Mouse (Mus musculus): ENCODE measurements around the gene Plcb4.

Gene Plcb4

GRCm38 (mm10) chr2:135658486-135659390 lies at the start of gene Plcb4:
Gene Plcb4, plus strand, starts transcription at chr2:135659011.
- peak; percentile 76 for DNase-seq (ENCODE audit: low read depth, low spot score)

- no peak for DNase-seq (ENCODE audit: low read depth, low spot score)
Measured at GRCm38 (mm10) chr2:135614651-135615261, 44.1 kb upstream of the Plcb4 start.

- no peak for DNase-seq (ENCODE audit: low read depth, low spot score)
Measured at GRCm38 (mm10) chr2:135616090-135616489, 42.7 kb upstream of the Plcb4 start.

GRCm38 (mm10) chr2:135618551-135618950 lies 40.3 kb upstream of the Plcb4 start:
- no peak for DNase-seq (ENCODE audit: low read depth, low spot score)

GRCm38 (mm10) chr2:135619956-135620355 lies 38.9 kb upstream of the Plcb4 start:
- no peak for DNase-seq (ENCODE audit: low read depth, low spot score)

- no peak for DNase-seq (ENCODE audit: low read depth, low spot score)
Measured at GRCm38 (mm10) chr2:135627821-135628220, 31.0 kb upstream of the Plcb4 start.

- DNase-seq (ENCODE audit: low read depth, low spot score): no peak
Measured at GRCm38 (mm10) chr2:135637227-135637626, 21.6 kb upstream of the Plcb4 start.

- DNase-seq (ENCODE audit: low read depth, low spot score): no peak
Measured at GRCm38 (mm10) chr2:135641002-135641401, 17.8 kb upstream of the Plcb4 start.

- no peak for DNase-seq (ENCODE audit: low read depth, low spot score)
Measured at GRCm38 (mm10) chr2:135641636-135642035, 17.2 kb upstream of the Plcb4 start.

GRCm38 (mm10) chr2:135646226-135646625 lies 12.6 kb upstream of the Plcb4 start:
- no peak for DNase-seq (ENCODE audit: low read depth, low spot score)

- DNase-seq (ENCODE audit: low read depth, low spot score): no peak
Measured at GRCm38 (mm10) chr2:135646654-135647053, 12.2 kb upstream of the Plcb4 start.

GRCm38 (mm10) chr2:135647985-135648384 lies 10.8 kb upstream of the Plcb4 start:
- DNase-seq (ENCODE audit: low read depth, low spot score): no peak

- peak; percentile 14 for DNase-seq (ENCODE audit: low read depth, low spot score)
Measured at GRCm38 (mm10) chr2:135650885-135651284, 7.9 kb upstream of the Plcb4 start.

- peak; percentile 50 for DNase-seq (ENCODE audit: low read depth, low spot score)
Measured at GRCm38 (mm10) chr2:135652040-135652439, 6.8 kb upstream of the Plcb4 start.

GRCm38 (mm10) chr2:135652451-135652850 lies 6.4 kb upstream of the Plcb4 start:
- no peak for DNase-seq (ENCODE audit: low read depth, low spot score)

- no peak for DNase-seq (ENCODE audit: low read depth, low spot score)
Measured at GRCm38 (mm10) chr2:135655948-135656347, 2.9 kb upstream of the Plcb4 start.

- no peak for DNase-seq (ENCODE audit: low read depth, low spot score)
Measured at GRCm38 (mm10) chr2:135656586-135656985, 2.2 kb upstream of the Plcb4 start.

GRCm38 (mm10) chr2:135659391-135660180 lies 775 bp downstream of the Plcb4 start:
- DNase-seq (ENCODE audit: low read depth, low spot score): peak; percentile 70

- no peak for DNase-seq (ENCODE audit: low read depth, low spot score)
Measured at GRCm38 (mm10) chr2:135660816-135661215, 2.0 kb downstream of the Plcb4 start.

- no peak for DNase-seq (ENCODE audit: low read depth, low spot score)
Measured at GRCm38 (mm10) chr2:135663785-135664184, 5.0 kb downstream of the Plcb4 start.

- DNase-seq (ENCODE audit: low read depth, low spot score): no peak
Measured at GRCm38 (mm10) chr2:135667496-135667895, 8.7 kb downstream of the Plcb4 start.

- no peak for DNase-seq (ENCODE audit: low read depth, low spot score)
Measured at GRCm38 (mm10) chr2:135672459-135673104, 13.8 kb downstream of the Plcb4 start.

Measured in CD4-positive helper T cell, adult 2 months (primary cell).